Mouse (Mus musculus) midbrain, embryonic 13.5 days (tissue): ENCODE results near the gene Slc13a4. TPM values are rescaled to one million over a fixed set of nuclear protein-coding genes. Genes with fewer than 3 reads are reported as not detected.

Experiments
- ATAC-seq: fragments of 200-750 bp; cut with Nextera tagmentation; 2 replicates; pipeline ENCODE4 v1.8.0; 2017; ENCODE audit warnings: mild to moderate bottlenecking, moderate TSS enrichment, moderate library complexity
- H3K27ac ChIP-seq: fragments of 300-500 bp; sonication (generic); 2 replicates; pipeline ENCODE4 v1.5.1; 2015; ENCODE audit warnings: inconsistent platforms, mild to moderate bottlenecking, moderate library complexity
- H3K27me3 ChIP-seq: fragments of 300-500 bp; sonication (generic); 2 replicates; pipeline ENCODE4 v1.6.1; 2015; ENCODE audit warnings: mild to moderate bottlenecking, inconsistent platforms
- H3K36me3 ChIP-seq: fragments of 300-500 bp; sonication (generic); 2 replicates; pipeline ENCODE4 v1.6.1; 2015; ENCODE audit warnings: mild to moderate bottlenecking, inconsistent platforms
- H3K4me1 ChIP-seq: fragments of 300-500 bp; sonication (generic); replicated peaks from 2 replicates; pipeline ENCODE4 v1.6.1; 2015; ENCODE audit warnings: inconsistent platforms
- H3K4me2 ChIP-seq: fragments of 300-500 bp; sonication (generic); replicated peaks from 2 replicates; pipeline ENCODE4 v1.6.1; 2015; ENCODE audit warnings: moderate library complexity, mild to moderate bottlenecking, inconsistent platforms
- H3K4me3 ChIP-seq: fragments of 300-500 bp; sonication (generic); replicated peaks from 2 replicates; pipeline ENCODE4 v1.5.1; 2015; ENCODE audit warnings: mild to moderate bottlenecking, inconsistent platforms
- H3K9ac ChIP-seq: fragments of 300-500 bp; sonication (generic); replicated peaks from 2 replicates; pipeline ENCODE4 v1.6.1; 2015; ENCODE audit warnings: mild to moderate bottlenecking, inconsistent platforms
- H3K9me3 ChIP-seq: fragments of 300-500 bp; sonication (generic); 2 replicates; pipeline ENCODE4 v1.6.1; 2016; ENCODE audit warnings: mild to moderate bottlenecking, inconsistent platforms
- WGBS: fragments of 180-500 bp; shearing (Covaris S2); methylation state at CpG from one replicate; pipeline ENCODE4 v1.1.7; 2015; 5-methylcytosine and 5-hydroxymethylcytosine counted together
- polyA plus RNA-seq: library from polyadenylated mRNA; unstranded; fragments of >200 nt; fragmentation: Nextera tagmentation; extraction: Ambion mirVana; gene quantifications from 2 replicates; pipeline ENCODE4 v1.2.1, GENCODE M21; 2015

Gene Slc13a4
- polyA plus RNA-seq, 1 experiment from 2014 or later = 1.8 TPM

DNA sequence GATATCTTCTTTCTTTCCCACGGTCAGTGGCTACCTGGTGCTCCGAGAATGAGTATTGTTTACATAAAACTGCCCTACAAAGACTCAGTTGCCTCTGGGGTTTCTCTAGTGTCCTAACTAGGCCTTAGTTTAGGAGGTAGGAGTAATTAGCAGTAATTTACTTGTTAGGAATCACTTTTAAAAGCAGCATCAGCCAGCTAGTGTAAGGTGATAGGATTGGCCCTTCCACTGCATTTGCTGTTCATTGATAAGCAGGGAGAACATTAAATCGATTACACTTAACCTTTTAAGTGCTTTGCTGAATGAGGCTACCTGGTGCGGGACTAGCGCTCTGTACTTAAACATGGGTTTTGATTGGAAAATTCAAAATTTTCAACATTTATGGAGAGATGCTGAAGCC lies 54.5 kb downstream of the Slc13a4 start:
- H3K27ac ChIP-seq = no peak overlapping the region
- H3K4me3 ChIP-seq = peak overlapping the region; percentile 72
- H3K9me3 ChIP-seq = no peaks in the 10 kb centered on the region
- ATAC-seq = no peak
- no peaks in the 10 kb centered on the region for H3K27me3 ChIP-seq
- H3K4me1 ChIP-seq = peaks cover 33% of the 10 kb centered on the region
- peak overlapping the region; percentile 73 for H3K9ac ChIP-seq
- no peaks in the 10 kb centered on the region for H3K36me3 ChIP-seq
- peak overlapping the region; percentile 65 for H3K4me2 ChIP-seq
- 49% methylated on average over 5 of the region's 5 CpGs for WGBS

DNA sequence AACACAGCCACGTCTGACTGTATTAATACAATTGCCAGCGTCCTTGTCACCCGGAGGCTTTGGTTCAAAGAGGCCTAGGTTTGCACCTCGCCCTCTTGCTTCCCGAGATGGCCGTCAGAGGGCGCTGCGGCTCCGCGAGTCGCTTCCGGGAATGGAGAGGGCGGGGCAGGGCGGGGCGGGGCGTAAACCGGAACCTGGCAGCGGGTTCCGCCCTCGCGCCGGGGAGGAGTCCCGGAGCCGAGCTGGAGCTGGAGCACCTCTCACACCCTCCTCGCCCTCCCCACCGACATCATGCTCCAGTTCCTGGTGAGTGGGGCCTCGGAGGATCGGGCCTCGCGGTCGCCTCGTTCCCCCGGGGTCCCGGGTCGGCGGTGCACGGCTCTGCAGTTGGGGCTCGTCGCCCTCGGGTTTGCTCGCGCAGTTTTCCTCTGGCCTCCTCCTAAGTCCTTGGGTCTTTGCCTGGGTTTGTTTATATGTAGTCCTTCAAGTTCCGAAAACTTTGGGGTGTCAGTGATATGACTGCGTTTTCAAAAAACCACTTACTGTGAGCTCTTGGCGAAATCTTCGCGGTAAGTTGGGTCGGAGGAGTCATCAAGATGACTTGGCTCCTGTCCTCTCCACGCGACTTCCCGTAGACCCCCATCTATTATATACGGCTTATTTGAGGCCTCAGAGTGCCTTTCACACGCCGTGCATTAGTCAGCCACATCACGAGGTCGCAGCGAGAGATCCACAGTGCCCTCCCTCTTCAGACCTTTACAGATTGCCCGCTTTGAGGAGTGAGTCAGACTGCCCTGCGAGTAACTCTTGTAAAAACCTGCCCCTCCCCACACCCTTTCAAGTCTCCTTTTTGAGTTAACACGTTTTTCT lies 55.2 kb downstream of the Slc13a4 start:
- Histone ChIP-seq H3K27ac (peak overlapping the region; percentile 67), H3K9me3 (no peaks in the 10 kb centered on the region), H3K27me3 (no peaks in the 10 kb centered on the region), H3K36me3 (no peaks in the 10 kb centered on the region), H3K4me1 (peaks cover 33% of the 10 kb centered on the region), H3K4me3 (peak overlapping the region; percentile 72), H3K4me2 (peak overlapping the region; percentile 65), H3K9ac (peak overlapping the region; percentile 73)
- under 1% methylated on average over 60 of the region's 60 CpGs for WGBS
- peak; percentile 90 for ATAC-seq

DNA sequence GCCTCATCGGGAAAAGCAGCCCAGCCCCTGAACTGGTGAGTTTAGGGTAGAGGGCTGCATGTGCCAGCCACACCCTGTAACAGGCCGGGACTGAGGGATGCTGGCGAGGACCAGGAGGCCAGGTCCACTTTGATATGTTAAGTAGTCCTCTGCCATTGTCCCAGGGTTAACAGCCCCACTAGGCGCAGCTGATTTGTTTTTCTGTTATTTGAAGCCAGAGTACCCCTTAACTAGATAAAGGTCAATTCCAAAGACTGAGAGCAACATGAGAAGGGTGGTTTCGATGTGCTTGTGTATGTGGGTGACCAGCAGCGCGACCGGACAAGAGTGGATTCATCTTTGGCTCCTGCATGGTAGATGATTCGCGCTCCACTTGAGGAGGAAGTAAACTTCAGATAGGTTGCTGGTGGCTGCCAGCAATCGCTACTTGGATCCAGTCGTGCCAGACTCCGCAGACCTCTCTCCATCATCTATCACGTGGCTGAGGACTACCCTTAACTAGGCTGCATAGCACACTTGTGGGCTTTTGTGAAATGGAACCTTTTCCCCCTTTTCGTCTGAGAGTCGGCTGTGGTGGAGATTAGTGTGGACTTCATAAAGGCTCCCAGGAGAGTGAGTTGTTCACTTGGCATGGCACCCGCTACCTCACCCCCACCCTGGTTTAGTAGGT lies 56.0 kb downstream of the Slc13a4 start:
- Histone ChIP-seq H3K9me3 (no peaks in the 10 kb centered on the region), H3K4me1 (peaks cover 33% of the 10 kb centered on the region), H3K36me3 (peaks cover 3% of the 10 kb centered on the region), H3K27me3 (no peaks in the 10 kb centered on the region), H3K27ac (no peak overlapping the region), H3K9ac (no peak overlapping the region), H3K4me3 (peak overlapping the region; percentile 72), H3K4me2 (peak overlapping the region; percentile 65)
- WGBS = 66% methylated on average over 17 of the region's 17 CpGs
- peak; percentile 37 for ATAC-seq

DNA sequence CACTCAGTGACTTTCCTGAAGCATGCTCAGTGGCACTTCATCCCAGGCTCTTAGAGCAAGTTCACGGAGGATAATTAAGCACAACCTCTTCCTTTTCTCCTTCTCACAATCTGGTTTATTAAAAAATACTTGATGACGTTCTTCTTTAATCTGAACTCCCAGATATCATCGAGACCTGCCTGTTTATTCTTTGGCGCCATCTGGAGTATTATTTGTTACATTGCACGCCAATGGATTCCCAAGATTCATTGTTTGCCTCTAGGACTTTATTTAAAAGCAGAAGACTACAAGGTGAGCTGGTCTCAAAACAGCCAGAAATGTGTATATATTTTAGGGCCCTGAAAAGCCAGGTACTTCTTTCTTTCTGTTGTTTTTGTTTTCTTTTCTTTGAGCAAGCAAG lies 62.8 kb downstream of the Slc13a4 start:
- no peaks in the 10 kb centered on the region for H3K9me3 ChIP-seq
- H3K4me3 ChIP-seq = no peak overlapping the region
- 58% methylated on average over 5 of the region's 5 CpGs for WGBS
- H3K36me3 ChIP-seq = peaks cover 64% of the 10 kb centered on the region
- H3K4me2 ChIP-seq = no peak overlapping the region
- H3K27ac ChIP-seq = no peak overlapping the region
- H3K4me1 ChIP-seq = no peaks in the 10 kb centered on the region
- no peaks in the 10 kb centered on the region for H3K27me3 ChIP-seq
- no peak for ATAC-seq
- H3K9ac ChIP-seq = no peak overlapping the region

DNA sequence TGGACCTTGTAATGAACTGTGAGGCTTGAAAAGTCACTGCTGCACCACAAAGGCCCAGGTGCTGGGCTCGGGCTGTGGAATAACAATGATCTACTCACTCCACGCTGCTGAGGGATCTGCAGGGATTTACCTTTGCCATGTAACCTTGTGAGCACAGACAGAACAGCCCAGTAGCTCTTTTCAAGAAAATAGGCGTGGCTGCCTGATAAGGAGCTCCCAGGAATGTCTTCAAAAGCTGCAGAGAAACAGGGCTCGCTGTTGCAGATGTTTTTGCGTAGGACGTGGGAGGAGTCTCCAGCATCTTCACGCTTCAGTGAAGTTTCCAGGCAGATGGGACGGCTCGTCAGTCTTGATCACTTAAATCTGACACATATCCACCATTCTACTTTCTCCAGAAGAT lies 63.9 kb downstream of the Slc13a4 start:
- Histone ChIP-seq H3K4me2 (no peak overlapping the region), H3K4me3 (no peak overlapping the region), H3K4me1 (no peaks in the 10 kb centered on the region), H3K36me3 (peaks cover 69% of the 10 kb centered on the region), H3K27me3 (no peaks in the 10 kb centered on the region), H3K27ac (no peak overlapping the region), H3K9me3 (no peaks in the 10 kb centered on the region), H3K9ac (no peak overlapping the region)
- ATAC-seq = no peak
- 85% methylated on average over 9 of the region's 9 CpGs for WGBS

DNA sequence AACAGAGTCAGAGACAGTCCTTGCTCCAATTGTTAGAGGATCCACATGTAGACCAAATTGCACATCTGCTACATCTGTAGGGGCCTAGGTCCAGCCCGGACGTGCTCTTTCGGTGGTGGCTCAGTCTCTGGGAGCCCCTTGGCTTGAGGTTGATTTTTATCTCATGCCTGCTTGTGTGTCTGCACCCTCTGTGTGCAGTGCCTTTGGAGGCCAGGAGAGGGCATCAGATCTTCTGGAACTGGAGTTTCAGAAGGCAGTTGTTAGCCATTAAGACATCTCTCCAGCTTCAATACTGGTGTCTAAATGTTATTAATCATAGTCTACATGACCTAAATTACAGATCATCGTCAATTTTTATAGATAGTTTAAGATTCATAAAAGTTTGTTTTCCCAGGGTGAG lies 64.7 kb downstream of the Slc13a4 start:
- Histone ChIP-seq H3K27me3 (no peaks in the 10 kb centered on the region), H3K9ac (no peak overlapping the region), H3K36me3 (peaks cover 76% of the 10 kb centered on the region), H3K4me3 (no peak overlapping the region), H3K9me3 (no peaks in the 10 kb centered on the region), H3K4me2 (no peak overlapping the region), H3K4me1 (no peaks in the 10 kb centered on the region), H3K27ac (no peak overlapping the region)
- WGBS = over 99% methylated on average over 4 of the region's 4 CpGs
- no peak for ATAC-seq

DNA sequence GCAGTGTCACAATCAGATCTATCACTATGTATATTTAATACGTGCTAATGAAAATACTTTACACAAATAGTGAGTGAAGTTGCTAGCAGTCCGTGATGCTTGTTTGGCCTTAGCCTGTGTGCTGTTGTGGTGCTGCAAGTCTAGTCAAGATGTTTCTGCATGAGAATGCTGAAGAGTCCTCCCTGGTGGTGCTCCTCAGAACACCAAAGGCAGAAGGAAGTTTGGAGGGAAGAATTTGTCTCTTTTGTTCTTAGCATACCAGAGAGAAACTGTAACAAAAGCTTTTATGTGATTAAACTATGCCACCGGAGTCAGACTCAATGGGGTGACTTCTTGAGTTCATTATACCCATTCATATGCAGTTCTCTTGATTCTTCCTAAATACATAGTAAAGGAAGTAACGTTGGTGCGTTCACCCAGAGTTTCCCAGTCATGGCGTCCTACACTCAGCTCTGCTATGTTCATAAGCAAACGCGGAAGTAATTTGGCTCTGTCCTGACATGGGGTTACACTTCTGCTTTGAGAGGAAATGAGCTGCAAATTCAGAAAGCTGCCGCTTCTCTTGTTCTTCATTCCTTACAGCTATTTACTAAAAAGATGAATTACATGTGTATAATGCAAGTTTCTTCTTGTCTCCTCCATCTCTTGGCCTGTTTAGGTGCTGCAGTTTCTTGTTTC lies 71.7 kb downstream of the Slc13a4 start:
- H3K9ac ChIP-seq = no peak overlapping the region
- no peak for ATAC-seq
- H3K4me1 ChIP-seq = no peaks in the 10 kb centered on the region
- WGBS = 72% methylated on average over 9 of the region's 9 CpGs
- no peaks in the 10 kb centered on the region for H3K9me3 ChIP-seq
- H3K36me3 ChIP-seq = peaks cover 78% of the 10 kb centered on the region
- H3K4me3 ChIP-seq = no peak overlapping the region
- H3K27me3 ChIP-seq = no peaks in the 10 kb centered on the region
- no peak overlapping the region for H3K27ac ChIP-seq
- H3K4me2 ChIP-seq = no peak overlapping the region

DNA sequence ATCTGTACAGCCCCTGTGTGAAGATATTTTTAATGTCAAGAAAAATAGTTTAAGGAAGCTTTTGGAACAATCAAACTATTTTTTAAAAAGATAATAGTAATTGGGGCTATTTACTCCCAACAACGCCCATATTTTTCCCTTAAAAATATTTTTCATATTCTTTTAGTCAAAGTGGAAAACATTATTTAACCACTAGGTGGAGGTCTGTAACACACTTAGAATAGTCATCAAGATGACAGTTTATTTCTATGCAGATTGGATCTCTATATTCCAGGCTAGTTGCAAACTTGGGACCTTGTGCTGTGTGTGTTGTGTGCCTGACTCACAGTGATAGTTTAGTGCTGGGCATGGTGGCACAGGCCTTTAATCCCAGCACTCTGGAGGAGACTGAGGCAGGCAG lies 78.5 kb downstream of the Slc13a4 start:
- 94% methylated on average over 1 of the region's 1 CpGs for WGBS
- Histone ChIP-seq H3K27ac (no peak overlapping the region), H3K9me3 (no peaks in the 10 kb centered on the region), H3K4me3 (no peak overlapping the region), H3K27me3 (no peaks in the 10 kb centered on the region), H3K4me2 (no peak overlapping the region), H3K36me3 (peaks cover 75% of the 10 kb centered on the region), H3K4me1 (no peaks in the 10 kb centered on the region), H3K9ac (no peak overlapping the region)
- ATAC-seq = no peak

DNA sequence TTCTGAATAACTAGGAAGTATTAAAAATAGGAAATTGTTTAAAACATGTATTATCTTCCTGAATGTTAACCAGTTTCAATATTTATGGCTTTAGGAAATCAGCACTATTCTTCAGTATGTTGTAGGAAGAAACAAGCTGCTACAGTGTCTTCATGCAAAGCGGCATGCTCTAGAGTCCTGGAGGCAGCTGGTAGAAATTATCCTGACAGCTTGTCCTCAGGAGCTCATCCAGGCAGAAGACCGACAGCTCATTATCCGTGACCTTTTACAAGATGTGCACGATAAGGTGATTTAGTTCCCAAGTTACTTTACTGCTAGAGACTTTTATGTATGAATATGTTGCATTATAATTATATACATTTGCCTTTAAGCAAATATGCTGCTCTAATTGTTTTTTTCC lies 82.2 kb downstream of the Slc13a4 start:
- no peak for ATAC-seq
- H3K36me3 ChIP-seq = peaks cover 65% of the 10 kb centered on the region
- no peak overlapping the region for H3K9ac ChIP-seq
- H3K4me2 ChIP-seq = no peak overlapping the region
- H3K27me3 ChIP-seq = no peaks in the 10 kb centered on the region
- WGBS = 85% methylated on average over 4 of the region's 4 CpGs
- H3K9me3 ChIP-seq = no peaks in the 10 kb centered on the region
- H3K4me3 ChIP-seq = no peak overlapping the region
- no peaks in the 10 kb centered on the region for H3K4me1 ChIP-seq
- H3K27ac ChIP-seq = no peak overlapping the region

Other genes starting within 250 kb of the Slc13a4 start
- 34.8 and 35.4 TPM in 2 replicates for gene Cnot4, start 174.4 kb downstream of the Slc13a4 start, polyA plus RNA-seq
- gene Nup205, start 130.7 kb downstream of the Slc13a4 start, polyA plus RNA-seq = 29.4 and 30.2 TPM in 2 replicates
- gene Fam180a, start 18.0 kb upstream of the Slc13a4 start, polyA plus RNA-seq = 0.42 and 0.49 TPM in 2 replicates
- gene Mtpn, start 231.8 kb upstream of the Slc13a4 start, polyA plus RNA-seq = 180 and 191 TPM in 2 replicates